Mouse (Mus musculus): ENCODE data around the gene Omg. TPM values are rescaled to one million over a fixed set of nuclear protein-coding genes. Genes with fewer than 3 reads are reported as not detected.

The Omg gene
- not detected in 2 replicates for polyA plus RNA-seq (2012; rRNA removed; ENCODE audit: low replicate concordance)

GRCm38 (mm10) chr11:79503845-79504244, at the start of gene Omg:
Omg (minus strand) TSS chr11:79504084.

GRCm38 (mm10) chr11:79530333-79530761, 26.5 kb upstream of the Omg start, which contains the start of the genes Evi2 and Evi2a:
Evi2 (minus strand) TSS chr11:79530589.
Evi2a (minus strand) TSS chr11:79530609.

GRCm38 (mm10) chr11:79523560-79524309, 19.9 kb upstream of the Omg start, which contains the start of gene Evi2b:
Evi2b (minus strand) TSS chr11:79523762.

Other genes starting within 250 kb of the Omg start
- gene Wsb1, start 249.4 kb downstream of the Omg start, polyA plus RNA-seq (2012; rRNA removed; ENCODE audit: low replicate concordance), result 33.0 and 39.4 TPM in 2 replicates
- gene Gm9964, start 207.2 kb downstream of the Omg start, polyA plus RNA-seq (2012; rRNA removed; ENCODE audit: low replicate concordance), result not detected in 2 replicates
- gene Nf1, start 164.4 kb downstream of the Omg start, polyA plus RNA-seq (2012; rRNA removed; ENCODE audit: low replicate concordance), result 6.0 and 9.6 TPM in 2 replicates
- 3.2 and 6.0 TPM in 2 replicates for gene Evi2b, start 19.7 kb upstream of the Omg start, polyA plus RNA-seq (2012; rRNA removed; ENCODE audit: low replicate concordance)
- 0.02 and 0.08 TPM in 2 replicates for gene Evi2, start 26.5 kb upstream of the Omg start, polyA plus RNA-seq (2012; rRNA removed; ENCODE audit: low replicate concordance)
- 1.3 and 1.4 TPM in 2 replicates for gene Evi2a, start 26.5 kb upstream of the Omg start, polyA plus RNA-seq (2012; rRNA removed; ENCODE audit: low replicate concordance)
- gene Rab11fip4, start 87.1 kb upstream of the Omg start, polyA plus RNA-seq (2012; rRNA removed; ENCODE audit: low replicate concordance), result 11.8 and 12.2 TPM in 2 replicates